Mouse (Mus musculus): ENCODE data around the gene Aurkaip1. TPM values are rescaled to one million over a fixed set of nuclear protein-coding genes. Genes with fewer than 3 reads are reported as not detected.
"Not testable (repeated sequence)": the region's sequence is repeated elsewhere in the genome, so short reads cannot be mapped to it uniquely, and the experiment has no call there.

The Aurkaip1 gene
- polyA plus RNA-seq, 1 experiment: 70.6 TPM

- Histone ChIP-seq H3K9ac (ENCODE audit: low read depth, poor library complexity, severe bottlenecking) (no peak overlapping the region), H3K27ac (ENCODE audit: insufficient read depth, low read length) (no peak overlapping the region), H3K36me3 (ENCODE audit: control insufficient read depth, insufficient read depth, low read length, poor library complexity, severe bottlenecking) (no peaks in the 10 kb centered on the region), H3K4me3 (ENCODE audit: low read depth, low read length) (no peak overlapping the region), H3K9me3 (replicated peaks; ENCODE audit: control insufficient read depth, insufficient read depth, low read length, poor library complexity, severe bottlenecking) (no peaks in the 10 kb centered on the region), H3K27me3 (ENCODE audit: control insufficient read depth, insufficient read depth, low read length, poor library complexity, severe bottlenecking) (no peaks in the 10 kb centered on the region), H3K4me1 (ENCODE audit: control insufficient read depth, insufficient read depth, low read length) (no peaks in the 10 kb centered on the region)
- no peak for TF ChIP-seq CTCF (IDR thresholded peaks at IDR 0.05; ENCODE audit: low read depth, low read length)
- no peak for TF ChIP-seq EP300 (IDR thresholded peaks at IDR 0.05; ENCODE audit: insufficient read depth, low read depth, low read length)
- no peak for TF ChIP-seq POLR2A (IDR thresholded peaks at IDR 0.05; ENCODE audit: insufficient read depth, low read length)
Observed at GRCm38 (mm10) chr4:155788300-155788699, 42.8 kb upstream of the Aurkaip1 start.

DNA sequence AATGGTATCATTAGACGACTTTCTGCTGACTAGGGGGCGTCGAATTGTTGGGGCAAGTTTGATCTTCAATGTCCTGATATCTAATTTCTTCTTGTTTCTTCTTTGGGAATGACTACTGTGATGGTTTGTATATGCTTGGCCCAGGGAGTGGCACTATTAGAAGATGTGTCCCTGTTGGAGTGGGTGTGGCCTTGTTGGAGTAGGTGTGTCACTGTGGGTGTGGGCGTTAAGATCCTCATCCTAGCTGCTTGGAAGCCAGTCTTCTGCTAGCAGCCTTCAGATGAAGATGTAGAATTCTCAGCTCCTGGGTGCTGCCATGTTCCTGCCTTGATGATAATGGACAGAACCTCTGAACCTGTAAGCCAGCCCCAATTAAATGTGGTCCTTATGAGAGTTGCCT is 42.2 kb upstream of the Aurkaip1 start:
- not testable (repeated sequence) for H3K27ac ChIP-seq (ENCODE audit: insufficient read depth, low read length); H3K4me1 ChIP-seq (ENCODE audit: control insufficient read depth, insufficient read depth, low read length); H3K9me3 ChIP-seq (replicated peaks; ENCODE audit: control insufficient read depth, insufficient read depth, low read length, poor library complexity, severe bottlenecking); H3K36me3 ChIP-seq (ENCODE audit: control insufficient read depth, insufficient read depth, low read length, poor library complexity, severe bottlenecking); H3K27me3 ChIP-seq (ENCODE audit: control insufficient read depth, insufficient read depth, low read length, poor library complexity, severe bottlenecking); H3K9ac ChIP-seq (ENCODE audit: low read depth, poor library complexity, severe bottlenecking); H3K4me3 ChIP-seq (ENCODE audit: low read depth, low read length)

- Histone ChIP-seq H3K4me1 (ENCODE audit: control insufficient read depth, insufficient read depth, low read length) (no peaks in the 10 kb centered on the region), H3K9me3 (replicated peaks; ENCODE audit: control insufficient read depth, insufficient read depth, low read length, poor library complexity, severe bottlenecking) (no peaks in the 10 kb centered on the region), H3K36me3 (ENCODE audit: control insufficient read depth, insufficient read depth, low read length, poor library complexity, severe bottlenecking) (no peaks in the 10 kb centered on the region), H3K9ac (ENCODE audit: low read depth, poor library complexity, severe bottlenecking) (no peak within 1 kb of the TSS), H3K27ac (ENCODE audit: insufficient read depth, low read length) (no peak within 1 kb of the TSS), H3K27me3 (ENCODE audit: control insufficient read depth, insufficient read depth, low read length, poor library complexity, severe bottlenecking) (no peaks in the 10 kb centered on the region), H3K4me3 (ENCODE audit: low read depth, low read length) (no peak within 1 kb of the TSS)
- TF ChIP-seq CTCF (IDR thresholded peaks at IDR 0.05; ENCODE audit: low read depth, low read length): no peak
- TF ChIP-seq EP300 (IDR thresholded peaks at IDR 0.05; ENCODE audit: insufficient read depth, low read depth, low read length): no peak
- no peak for TF ChIP-seq POLR2A (IDR thresholded peaks at IDR 0.05; ENCODE audit: insufficient read depth, low read length)
Observed at GRCm38 (mm10) chr4:155790021-155790489, 41.0 kb upstream of the Aurkaip1 start, which contains the start of gene Ankrd65. Ankrd65 (plus strand) TSS chr4:155790439.

DNA sequence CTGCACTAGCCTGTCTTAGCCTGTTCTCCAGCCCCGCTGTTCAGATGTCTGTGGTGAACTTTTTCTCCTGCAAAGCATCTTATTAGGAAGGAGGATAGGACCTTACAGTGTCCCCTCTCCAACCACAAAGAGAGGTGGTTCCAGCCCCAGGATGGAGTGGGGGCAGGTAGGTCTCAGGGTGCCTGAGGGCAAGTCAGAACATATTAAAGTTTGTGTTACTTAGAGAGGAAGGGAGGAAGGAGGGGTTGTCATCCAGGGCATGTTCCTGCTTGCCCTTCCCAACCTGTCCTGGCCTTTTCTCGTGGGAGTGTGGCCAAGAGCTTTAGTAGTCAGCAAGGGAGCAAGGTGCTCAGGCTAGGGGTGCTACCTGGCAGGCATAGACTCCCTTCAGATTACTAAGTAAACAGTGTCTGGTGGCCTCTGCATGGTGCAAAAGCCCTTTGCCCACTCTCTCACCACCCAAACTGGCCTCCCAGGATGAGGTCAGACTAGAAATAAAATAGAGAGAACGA is 40.4 kb upstream of the Aurkaip1 start:
- TF ChIP-seq POLR2A (IDR thresholded peaks at IDR 0.05; ENCODE audit: insufficient read depth, low read length) (no peak), CTCF (IDR thresholded peaks at IDR 0.05; ENCODE audit: low read depth, low read length) (no peak), EP300 (IDR thresholded peaks at IDR 0.05; ENCODE audit: insufficient read depth, low read depth, low read length) (no peak)

GRCm38 (mm10) chr4:155791240-155791933 is 39.7 kb upstream of the Aurkaip1 start:
- TF ChIP-seq CTCF (IDR thresholded peaks at IDR 0.05; ENCODE audit: low read depth, low read length) (no peak), EP300 (IDR thresholded peaks at IDR 0.05; ENCODE audit: insufficient read depth, low read depth, low read length) (no peak), POLR2A (IDR thresholded peaks at IDR 0.05; ENCODE audit: insufficient read depth, low read length) (no peak)
- Histone ChIP-seq H3K27ac (ENCODE audit: insufficient read depth, low read length) (no peak overlapping the region), H3K27me3 (ENCODE audit: control insufficient read depth, insufficient read depth, low read length, poor library complexity, severe bottlenecking) (no peaks in the 10 kb centered on the region), H3K9me3 (replicated peaks; ENCODE audit: control insufficient read depth, insufficient read depth, low read length, poor library complexity, severe bottlenecking) (no peaks in the 10 kb centered on the region), H3K4me3 (ENCODE audit: low read depth, low read length) (peak overlapping the region; percentile 19), H3K4me1 (ENCODE audit: control insufficient read depth, insufficient read depth, low read length) (no peaks in the 10 kb centered on the region), H3K36me3 (ENCODE audit: control insufficient read depth, insufficient read depth, low read length, poor library complexity, severe bottlenecking) (no peaks in the 10 kb centered on the region), H3K9ac (ENCODE audit: low read depth, poor library complexity, severe bottlenecking) (no peak overlapping the region)

More for the DNA sequence above, 40.4 kb upstream of the Aurkaip1 start:
- Histone ChIP-seq H3K4me1 (ENCODE audit: control insufficient read depth, insufficient read depth, low read length) (no peaks in the 10 kb centered on the region), H3K9ac (ENCODE audit: low read depth, poor library complexity, severe bottlenecking) (no peak overlapping the region), H3K27ac (ENCODE audit: insufficient read depth, low read length) (no peak overlapping the region), H3K9me3 (replicated peaks; ENCODE audit: control insufficient read depth, insufficient read depth, low read length, poor library complexity, severe bottlenecking) (no peaks in the 10 kb centered on the region), H3K4me3 (ENCODE audit: low read depth, low read length) (no peak overlapping the region), H3K27me3 (ENCODE audit: control insufficient read depth, insufficient read depth, low read length, poor library complexity, severe bottlenecking) (no peaks in the 10 kb centered on the region), H3K36me3 (ENCODE audit: control insufficient read depth, insufficient read depth, low read length, poor library complexity, severe bottlenecking) (no peaks in the 10 kb centered on the region)

DNA sequence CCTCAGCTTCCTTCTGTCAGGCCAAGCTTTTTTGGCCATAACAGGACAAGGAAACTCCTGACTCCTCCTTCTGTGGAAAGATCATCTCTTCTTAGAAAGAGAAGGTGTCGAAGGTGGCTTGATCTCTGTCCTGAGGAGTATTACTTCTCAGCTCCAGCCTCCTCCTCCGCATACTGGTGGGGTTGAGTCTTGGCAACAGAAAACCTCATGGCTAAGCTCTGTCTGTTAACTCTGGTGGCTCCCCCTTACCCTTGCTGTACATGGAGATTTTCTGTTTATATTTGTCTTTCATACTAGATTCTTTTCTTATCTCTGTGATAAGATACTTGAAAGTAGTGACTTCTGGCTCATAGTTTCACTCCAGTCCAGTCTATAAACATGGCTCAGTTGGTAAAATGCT is 37.3 kb upstream of the Aurkaip1 start:
- TF ChIP-seq EP300 (IDR thresholded peaks at IDR 0.05; ENCODE audit: insufficient read depth, low read depth, low read length) (no peak), CTCF (IDR thresholded peaks at IDR 0.05; ENCODE audit: low read depth, low read length) (no peak)

More for the DNA sequence above, 37.3 kb upstream of the Aurkaip1 start:
- no peaks in the 10 kb centered on the region for H3K36me3 ChIP-seq (ENCODE audit: control insufficient read depth, insufficient read depth, low read length, poor library complexity, severe bottlenecking)
- H3K27ac ChIP-seq (ENCODE audit: insufficient read depth, low read length): no peak overlapping the region
- no peak overlapping the region for H3K4me3 ChIP-seq (ENCODE audit: low read depth, low read length)
- no peak overlapping the region for H3K9ac ChIP-seq (ENCODE audit: low read depth, poor library complexity, severe bottlenecking)
- H3K4me1 ChIP-seq (ENCODE audit: control insufficient read depth, insufficient read depth, low read length): no peaks in the 10 kb centered on the region
- no peaks in the 10 kb centered on the region for H3K9me3 ChIP-seq (replicated peaks; ENCODE audit: control insufficient read depth, insufficient read depth, low read length, poor library complexity, severe bottlenecking)
- H3K27me3 ChIP-seq (ENCODE audit: control insufficient read depth, insufficient read depth, low read length, poor library complexity, severe bottlenecking): no peaks in the 10 kb centered on the region

Measured in ES-Bruce4 (cell line).